Mouse (Mus musculus) left cerebral cortex, postnatal 4 days (tissue): ENCODE results near the gene Atf6b. TPM values are rescaled to one million over a fixed set of nuclear protein-coding genes. Genes with fewer than 3 reads are reported as not detected.

ENCODE experiments used
- DNase-seq: peaks from one replicate; pipeline ENCODE4 v3.0.0-alpha.2; 2022
- intact Hi-C: fragments of 180-260 bp; cut with DNase I; formaldehyde crosslinking; loops from one replicate; pipeline ENCODE4 v1.15.1; 2025
- total RNA-seq, 2 experiments: library from RNA; stranded (reverse); gene quantifications; 2 replicates each; pipeline ENCODE4 v1.2.3; 2021

Gene Atf6b
- total RNA-seq, 2 experiments from 2014 or later = 72.8 to 75.4 TPM

DNA sequence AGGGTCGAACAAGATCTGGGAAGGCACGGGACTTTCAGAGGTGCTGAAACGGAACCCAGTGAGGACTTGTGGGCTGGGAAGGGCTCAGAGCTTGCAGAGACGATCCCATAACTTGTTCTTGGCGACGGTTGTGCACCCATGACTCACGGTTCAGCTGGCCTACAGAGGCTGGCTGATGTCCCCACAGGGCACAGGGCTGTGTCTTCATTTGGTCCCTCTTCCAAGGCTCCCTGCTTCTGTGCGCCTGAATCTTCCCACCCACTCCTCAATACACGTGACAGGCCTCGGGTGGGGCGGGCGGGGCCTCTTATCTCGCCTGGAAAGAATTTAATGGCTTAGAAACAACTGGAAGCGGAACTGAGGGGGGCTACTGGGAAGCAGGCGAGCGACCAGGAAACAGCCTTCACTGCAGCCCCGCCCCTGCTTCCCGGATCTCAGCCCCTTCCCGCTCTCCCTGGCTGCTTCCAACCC lies 14.2 kb downstream of the Atf6b start:
- no peak for DNase-seq
- intact Hi-C loops = no loop called here

GRCm38 (mm10) chr17:34662468-34662867 lies 15.5 kb downstream of the Atf6b start:
- no peak for DNase-seq
- intact Hi-C loops = no loop called here

DNA sequence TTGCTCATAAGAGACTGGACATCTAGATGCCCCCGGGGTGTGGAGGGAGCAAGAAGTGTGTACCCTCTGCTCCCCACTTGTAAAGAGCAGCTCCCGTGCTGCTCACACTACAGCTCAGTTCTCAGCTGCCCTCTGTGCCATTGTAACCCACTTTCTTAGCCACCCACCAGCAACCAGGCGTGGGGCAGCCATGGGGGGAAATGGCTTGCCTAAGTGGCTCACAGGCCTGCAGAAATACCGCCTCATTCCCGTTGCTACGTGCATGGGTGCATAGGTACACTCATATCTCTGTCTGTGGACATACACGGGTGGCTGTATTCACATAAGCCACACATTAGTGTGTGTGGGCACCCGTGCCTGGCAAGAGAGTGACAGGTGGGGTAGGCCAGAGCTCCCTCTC lies 16.0 kb downstream of the Atf6b start:
- intact Hi-C loops = no loop called here
- DNase-seq = no peak

GRCm38 (mm10) chr17:34663558-34663957 lies 16.6 kb downstream of the Atf6b start:
- intact Hi-C loops = no loop called here
- DNase-seq = no peak

- intact Hi-C loops = no loop called here
- no peak for DNase-seq
These were observed 17.5 kb downstream of the Atf6b start for GRCm38 (mm10) chr17:34664472-34664871.

- intact Hi-C loops = no loop called here
- DNase-seq = no peak
These were observed 23.3 kb downstream of the Atf6b start, which contains the start of gene Tnxb for GRCm38 (mm10) chr17:34670235-34670634. Gene Tnxb (plus strand): TSS chr17:34670535.

GRCm38 (mm10) chr17:34671151-34672066 lies 24.5 kb downstream of the Atf6b start:
- no peak for DNase-seq
- intact Hi-C loops = no loop called here

GRCm38 (mm10) chr17:34672246-34672792 lies 25.4 kb downstream of the Atf6b start:
- DNase-seq = no peak
- intact Hi-C loops = no loop called here

GRCm38 (mm10) chr17:34673139-34673538 lies 26.2 kb downstream of the Atf6b start:
- intact Hi-C loops = no loop called here
- DNase-seq = no peak

GRCm38 (mm10) chr17:34674524-34675204 lies 27.7 kb downstream of the Atf6b start:
- intact Hi-C loops = no loop called here
- no peak for DNase-seq

GRCm38 (mm10) chr17:34675205-34676092 lies 28.5 kb downstream of the Atf6b start:
- no peak for DNase-seq
- intact Hi-C loops = no loop called here

GRCm38 (mm10) chr17:34676093-34676460 lies 29.1 kb downstream of the Atf6b start:
- no peak for DNase-seq
- intact Hi-C loops = no loop called here

DNA sequence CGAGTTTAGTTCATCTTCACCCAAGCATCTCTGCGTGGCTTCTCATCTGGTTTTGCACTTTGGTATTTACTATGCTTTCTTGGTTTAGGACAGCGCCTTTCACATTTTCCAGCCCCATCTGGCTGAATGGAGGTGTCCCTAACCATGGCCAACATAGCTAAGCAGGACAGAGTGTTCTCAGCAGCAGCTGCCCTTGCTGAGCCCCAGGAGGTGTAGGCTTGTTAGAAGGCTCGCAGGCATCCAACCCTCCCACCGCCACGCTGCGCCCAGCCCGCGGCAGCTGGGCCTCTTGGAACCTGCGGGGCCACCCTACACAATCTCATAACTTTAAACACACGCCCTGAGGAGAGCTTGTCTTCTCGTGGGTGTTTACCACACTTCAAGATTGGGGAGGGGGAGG lies 29.7 kb downstream of the Atf6b start:
- intact Hi-C loops = no loop called here
- no peak for DNase-seq

GRCm38 (mm10) chr17:34680191-34680590 lies 33.2 kb downstream of the Atf6b start:
- no peak for DNase-seq
- intact Hi-C loops = no loop called here

DNA sequence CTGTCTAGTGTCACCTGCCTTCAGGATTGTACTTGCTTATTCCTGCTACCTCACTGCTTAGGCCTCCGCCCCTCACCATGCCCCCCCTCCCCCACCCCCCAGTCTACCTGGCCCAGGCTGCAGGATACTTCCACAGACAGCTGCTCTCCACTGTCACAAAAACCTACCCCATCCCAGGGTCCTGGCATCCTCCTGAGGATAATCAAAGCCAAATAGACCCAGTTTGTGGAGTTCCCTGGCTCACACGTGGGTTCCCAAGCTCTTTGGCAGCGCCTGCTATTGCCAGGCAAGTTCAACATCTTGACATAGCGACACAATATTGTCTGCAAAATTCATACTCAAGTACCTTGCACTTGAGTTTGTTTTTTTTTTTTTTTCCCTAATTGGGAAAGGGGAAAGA lies 33.7 kb downstream of the Atf6b start:
- intact Hi-C loops = no loop called here

DNA sequence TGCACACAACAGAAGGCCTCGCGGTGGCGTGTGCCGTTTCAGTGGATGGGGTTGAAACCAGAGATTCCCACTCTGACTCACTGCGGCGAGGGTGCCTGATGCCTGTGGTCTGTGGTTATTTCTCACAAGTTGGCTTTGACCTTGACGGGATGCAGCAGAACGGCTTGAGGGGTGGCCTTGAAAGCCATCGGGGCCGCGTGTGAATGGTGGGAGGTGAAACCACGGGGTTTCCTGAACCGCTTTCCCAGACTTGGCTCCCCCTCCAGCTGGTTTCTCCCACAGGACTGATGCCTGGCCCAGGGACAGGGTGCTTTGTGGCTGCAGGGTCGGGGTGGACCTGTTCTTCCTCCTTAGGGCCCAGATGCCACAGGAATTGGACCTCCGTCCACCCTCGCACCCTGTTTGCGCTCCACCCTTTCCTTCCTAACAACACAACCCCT lies 34.2 kb downstream of the Atf6b start:
- intact Hi-C loops = no loop called here
- no peak for DNase-seq

More for the DNA sequence above, 33.7 kb downstream of the Atf6b start:
- no peak for DNase-seq

DNA sequence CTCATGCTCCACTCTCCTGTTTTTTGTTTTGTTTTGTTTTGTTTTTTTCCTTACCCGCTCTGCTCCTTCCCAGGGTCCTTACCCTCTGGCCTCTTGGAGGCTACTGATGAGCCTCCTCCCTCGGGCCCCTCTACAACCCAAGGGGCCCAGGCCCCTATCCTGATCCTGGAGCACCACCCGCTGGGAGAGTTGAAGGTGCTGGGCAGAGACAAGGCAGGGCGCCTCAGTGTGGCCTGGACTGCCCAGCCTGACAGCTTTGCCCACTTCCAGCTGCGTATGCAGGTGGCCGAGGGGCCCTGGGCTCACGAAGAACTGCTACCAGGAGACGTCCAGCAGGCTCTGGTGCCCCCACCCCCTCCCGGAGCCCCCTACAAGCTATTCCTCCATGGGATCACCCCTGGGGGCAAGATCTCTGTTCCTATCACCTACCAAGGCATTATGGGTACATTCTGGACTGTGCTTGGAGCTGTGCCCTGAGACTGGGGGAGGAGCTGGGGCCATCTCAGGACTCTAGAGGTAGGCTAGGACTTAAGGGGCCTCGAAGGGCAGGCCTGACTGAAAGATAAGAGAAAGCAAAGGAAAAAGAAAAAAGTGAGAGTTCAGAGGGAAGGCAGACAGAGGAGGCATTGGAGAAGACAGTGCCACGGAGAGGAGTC lies 35.1 kb downstream of the Atf6b start:
- intact Hi-C loops = no loop called here
- no peak for DNase-seq

- DNase-seq = no peak
- intact Hi-C loops = no loop called here
These were observed 36.2 kb downstream of the Atf6b start for GRCm38 (mm10) chr17:34683179-34683578.

DNA sequence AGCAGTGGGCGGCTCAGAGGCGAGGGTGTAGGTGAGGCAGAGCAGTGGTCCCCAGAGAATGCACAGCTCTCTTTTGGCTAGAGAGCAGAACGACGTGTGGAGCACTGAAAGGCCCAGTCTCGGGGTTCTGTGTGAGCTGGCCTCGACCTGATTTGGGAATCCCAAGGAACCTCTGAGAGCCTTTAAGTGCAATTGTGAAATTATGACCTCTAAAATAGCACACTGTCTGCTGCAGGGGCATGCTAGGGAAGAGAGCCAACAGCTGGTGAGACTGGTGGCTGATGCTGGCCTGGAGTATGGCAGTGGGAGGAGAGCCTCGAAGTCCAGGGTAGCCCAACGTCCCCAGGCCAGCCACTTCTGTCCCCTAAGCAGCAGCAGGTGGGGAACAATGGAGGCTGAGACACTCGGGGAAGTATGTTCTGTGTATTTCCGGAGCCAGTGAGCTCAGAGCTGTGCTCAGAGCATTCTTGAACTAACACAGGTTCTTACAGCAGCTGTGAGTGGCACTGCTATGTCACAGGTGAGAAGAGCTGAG lies 36.8 kb downstream of the Atf6b start:
- intact Hi-C loops = no loop called here
- no peak for DNase-seq
